16 mouse cellular contexts compared by ENCODE assay signal in genomic region chr14:11837714-11838113, GRCm38 (mm10).
A peak's percentile ranks its signal among the peaks of the same experiment; 100 is the strongest.
DNase-seq lines count a peak whose midpoint lies in the region.
"Had no signal": no experiment of that assay in that cellular context is flagged by ENCODE, and none has a peak within 500 bp of the region (broad histone marks: within the 10 kb centered on the region; RNA-seq: fewer than 3 reads in every experiment).

No protein-coding gene starts in this region.

- DNase-seq in frontal cortex, adult 2 months (ENCODE audit: extremely low spot score in 1 of 2, low spot score in 1 of 2), result peak; percentile 29 to 54
- DNase-seq in frontal cortex, postnatal 14 days (ENCODE audit: low spot score in 2 of 2), result no peak
- peak; percentile 14 for DNase-seq in left cerebral cortex, adult 11 months (ENCODE audit: low spot score)
- no peak for DNase-seq in left cerebral cortex, postnatal 14 days (ENCODE audit: low spot score in 2 of 2)
- DNase-seq in right cerebral cortex, adult 18-20 months, result peak; percentile 23
- DNase-seq in right cerebral cortex, adult 2 months (ENCODE audit: low spot score in 2 of 2), result no peak
- DNase-seq in telencephalon, adult 2 months (ENCODE audit: low read depth, low spot score), result peak; percentile 60
- DNase-seq in gastrocnemius, postnatal 14 days, result no peak
- DNase-seq: adrenal gland, adult 2 months; adrenal gland, postnatal 10 days; adrenal gland, postnatal 25 days; cerebellum, adult 11-12 months; cerebellum, adult 2 months; cerebellum, adult 9-10 months; cerebellum, postnatal 10 days; cerebellum, postnatal 25 days had no signal

- intact Hi-C loops in left cerebral cortex, postnatal 14 days (cut with DNase I), result no loop called here
- intact Hi-C loops in gastrocnemius, postnatal 14 days (cut with DNase I; ENCODE audit: low total_unique reads), result no loop called here

Comparison
In these comparisons a context has a peak if more than half of its experiments do, and no peak if none do; other contexts are left out.
1. DNase-seq: peak in frontal cortex, adult 2 months (2 of 2), left cerebral cortex, adult 11 months (single experiment), right cerebral cortex, adult 18-20 months (single experiment) and telencephalon, adult 2 months (single experiment); none in frontal cortex, postnatal 14 days (0 of 2), left cerebral cortex, postnatal 14 days (0 of 2), right cerebral cortex, adult 2 months (0 of 2) and gastrocnemius, postnatal 14 days (single experiment).